Mouse (Mus musculus): ENCODE data around the gene Lyzl4.

DNA sequence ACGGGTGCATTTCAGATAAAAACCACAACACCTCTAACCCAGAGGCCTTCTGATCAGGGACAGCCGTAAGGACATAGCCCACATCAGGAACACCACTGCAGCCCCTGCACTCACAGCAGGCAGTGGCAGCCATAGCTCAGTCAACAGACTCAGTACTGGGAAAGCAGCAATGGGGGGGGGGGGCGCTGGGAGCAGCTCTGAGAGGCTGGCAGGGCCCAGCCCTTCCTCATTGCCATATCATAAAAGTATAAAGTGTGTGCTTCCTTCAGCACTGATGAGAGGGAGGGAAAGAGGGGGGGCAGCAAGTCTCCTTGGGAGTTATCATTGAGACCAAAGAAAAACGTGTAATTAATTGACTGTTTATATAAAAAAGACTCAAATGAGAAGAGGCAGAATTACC lies 94.5 kb downstream of the Lyzl4 start:
- TF ChIP-seq CTCF (IDR thresholded peaks at IDR 0.05; ENCODE audit: borderline replicate concordance, extremely low read depth, insufficient read depth, insufficient read length) (no peak), POLR2A (IDR thresholded peaks at IDR 0.05; ENCODE audit: borderline replicate concordance, extremely low read depth, insufficient read depth, insufficient read length, poor library complexity, severe bottlenecking) (no peak)

Measured in brain, embryonic 14.5 days (tissue).